Mouse (Mus musculus): Measurements from ENCODE around the gene Homer2. TPM values are rescaled to one million over a fixed set of nuclear protein-coding genes. Genes with fewer than 3 reads are reported as not detected.
A peak's percentile ranks its signal among the peaks of the same experiment; 100 is the strongest.

The Homer2 gene
- 16.4 and 24.0 TPM in 2 replicates for polyA plus RNA-seq (2015; fragmentation: Nextera tagmentation; extraction: Ambion mirVana)

DNA sequence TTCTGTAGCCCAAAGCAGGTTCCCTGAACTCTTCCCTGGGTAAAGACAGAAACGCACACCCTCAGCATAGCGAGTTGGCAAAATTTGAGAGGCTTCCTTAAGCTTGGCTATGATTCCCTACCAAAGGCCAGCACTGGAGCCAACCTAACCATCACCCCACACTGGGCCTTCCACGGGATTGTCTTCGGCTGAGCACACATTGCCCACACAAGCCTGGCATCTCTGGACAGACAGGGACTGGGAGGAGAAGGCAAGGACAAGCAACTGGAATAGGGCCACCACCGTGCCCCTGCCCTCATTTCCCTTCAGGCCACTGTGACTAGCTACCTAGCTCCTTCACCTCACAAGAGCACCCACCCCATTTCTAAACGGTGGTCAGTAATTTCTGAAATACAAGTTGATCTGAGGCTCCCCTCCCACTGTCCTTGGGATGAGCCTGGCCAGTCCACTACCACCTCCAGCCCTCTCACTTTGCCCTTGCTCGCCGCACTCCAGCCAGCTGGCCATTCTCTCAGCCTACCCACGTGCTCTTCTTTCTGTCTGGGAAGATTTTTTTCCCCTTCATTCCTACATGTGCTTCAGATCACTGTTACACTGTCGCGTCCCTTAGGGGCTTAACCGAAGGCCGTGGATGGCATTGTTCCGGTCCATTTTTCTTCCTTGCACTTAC is at the start of gene Homer2:
Gene Homer2 (minus strand): TSS at position 57 of the 670 bp plus-strand sequence.
- Histone ChIP-seq H3K27ac (peak within 1 kb of the TSS; percentile 48; the same call in 1 of the 2 replicates), H3K9me3 (peaks cover 4% of the 10 kb centered on the region; the same call in 1 of the 2 replicates), H3K36me3 (no peaks in the 10 kb centered on the region), H3K27me3 (peaks cover 52% of the 10 kb centered on the region), H3K4me1 (peaks cover 14% of the 10 kb centered on the region), H3K9ac (peak within 1 kb of the TSS; percentile 78), H3K4me2 (peak within 1 kb of the TSS; percentile 93), H3K4me3 (peak within 1 kb of the TSS; percentile 67)
- ATAC-seq (ENCODE audit: insufficient number of reproducible peaks, insufficient read depth, low FRiP score, low TSS enrichment, low read depth), result no peak
- 64% methylated on average over 14 of the region's 14 CpGs for whole genome bisulfite sequencing

DNA sequence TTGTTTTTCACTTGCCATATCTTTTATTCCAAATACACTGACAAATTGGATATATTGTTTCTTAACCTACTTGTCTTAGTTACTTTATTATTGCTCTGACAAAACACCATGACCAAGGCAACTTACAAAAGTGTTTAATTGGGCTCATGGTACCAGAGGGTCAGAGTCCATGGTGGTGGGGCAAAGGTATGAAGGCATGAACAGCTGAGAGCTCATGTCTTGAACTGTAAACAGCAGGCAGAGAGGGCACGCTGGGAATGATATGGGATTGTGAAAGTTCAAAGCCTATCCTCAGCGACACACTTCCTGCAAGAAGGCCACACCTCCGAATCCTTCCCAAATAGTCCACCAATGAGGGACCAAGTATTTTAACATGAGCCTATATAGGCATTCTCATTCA is 40.6 kb upstream of the Homer2 start:
- H3K4me2 ChIP-seq, result no peak overlapping the region
- H3K4me3 ChIP-seq, result no peak overlapping the region
- H3K4me1 ChIP-seq, result no peaks in the 10 kb centered on the region
- no peak for ATAC-seq (ENCODE audit: insufficient number of reproducible peaks, insufficient read depth, low FRiP score, low TSS enrichment, low read depth)
- 94% methylated on average over 3 of the region's 3 CpGs for WGBS
- H3K36me3 ChIP-seq, result no peaks in the 10 kb centered on the region
- H3K27ac ChIP-seq, result no peak overlapping the region
- H3K27me3 ChIP-seq, result no peaks in the 10 kb centered on the region
- H3K9ac ChIP-seq, result no peak overlapping the region
- no peaks in the 10 kb centered on the region for H3K9me3 ChIP-seq

DNA sequence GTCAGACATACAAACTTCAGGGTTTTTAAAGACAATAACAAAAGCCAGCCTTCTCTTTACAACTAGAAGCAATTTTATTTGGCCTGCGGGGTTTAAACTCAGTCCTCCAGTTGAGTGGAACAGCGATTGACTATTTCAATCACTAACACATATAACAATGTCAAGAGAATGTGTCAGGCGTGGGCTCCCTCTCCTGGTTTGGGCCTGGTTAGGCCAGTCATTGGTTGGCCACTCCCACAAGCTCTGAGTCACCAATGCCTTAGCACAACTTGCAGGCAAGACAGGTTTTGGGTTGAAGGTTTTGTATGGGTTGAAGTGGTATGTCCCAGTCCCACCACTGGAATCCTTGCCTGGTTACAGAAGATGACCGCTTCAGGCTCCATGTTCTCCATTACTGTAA is 36.8 kb upstream of the Homer2 start:
- ATAC-seq (ENCODE audit: insufficient number of reproducible peaks, insufficient read depth, low FRiP score, low TSS enrichment, low read depth), result no peak
- Histone ChIP-seq H3K4me2 (no peak overlapping the region), H3K27me3 (no peaks in the 10 kb centered on the region), H3K36me3 (no peaks in the 10 kb centered on the region), H3K9ac (no peak overlapping the region), H3K9me3 (no peaks in the 10 kb centered on the region), H3K4me1 (peaks cover 2% of the 10 kb centered on the region; the same call in 1 of the 2 replicates), H3K27ac (no peak overlapping the region), H3K4me3 (no peak overlapping the region)
- 76% methylated on average over 4 of the region's 4 CpGs for WGBS

DNA sequence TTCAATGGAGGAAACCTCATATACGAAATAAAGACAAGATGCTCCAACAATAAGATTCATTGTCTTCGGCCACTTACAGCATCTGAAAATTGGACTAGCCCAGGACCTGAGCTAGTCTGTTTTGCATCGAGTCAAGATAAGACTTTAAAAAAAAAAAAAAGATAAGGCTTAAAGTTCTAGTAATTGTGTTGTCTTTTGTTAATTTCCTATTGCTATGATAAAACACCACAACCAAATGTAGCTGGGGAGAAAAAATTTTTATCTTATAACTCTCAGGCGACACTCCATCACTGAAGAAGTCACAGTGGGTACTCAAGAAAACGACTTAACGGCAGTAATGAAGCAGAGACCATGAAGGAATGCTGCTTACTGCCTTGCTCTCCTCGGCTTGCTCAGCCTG is 32.7 kb upstream of the Homer2 start:
- H3K4me3 ChIP-seq, result no peak overlapping the region
- H3K36me3 ChIP-seq, result no peaks in the 10 kb centered on the region
- H3K9me3 ChIP-seq, result no peaks in the 10 kb centered on the region
- peaks cover 2% of the 10 kb centered on the region; the same call in 1 of the 2 replicates for H3K4me1 ChIP-seq
- H3K27ac ChIP-seq, result no peak overlapping the region
- no peaks in the 10 kb centered on the region for H3K27me3 ChIP-seq
- ATAC-seq (ENCODE audit: insufficient number of reproducible peaks, insufficient read depth, low FRiP score, low TSS enrichment, low read depth), result no peak
- no peak overlapping the region for H3K9ac ChIP-seq
- H3K4me2 ChIP-seq, result no peak overlapping the region
- 90% methylated on average over 7 of the region's 7 CpGs for WGBS

DNA sequence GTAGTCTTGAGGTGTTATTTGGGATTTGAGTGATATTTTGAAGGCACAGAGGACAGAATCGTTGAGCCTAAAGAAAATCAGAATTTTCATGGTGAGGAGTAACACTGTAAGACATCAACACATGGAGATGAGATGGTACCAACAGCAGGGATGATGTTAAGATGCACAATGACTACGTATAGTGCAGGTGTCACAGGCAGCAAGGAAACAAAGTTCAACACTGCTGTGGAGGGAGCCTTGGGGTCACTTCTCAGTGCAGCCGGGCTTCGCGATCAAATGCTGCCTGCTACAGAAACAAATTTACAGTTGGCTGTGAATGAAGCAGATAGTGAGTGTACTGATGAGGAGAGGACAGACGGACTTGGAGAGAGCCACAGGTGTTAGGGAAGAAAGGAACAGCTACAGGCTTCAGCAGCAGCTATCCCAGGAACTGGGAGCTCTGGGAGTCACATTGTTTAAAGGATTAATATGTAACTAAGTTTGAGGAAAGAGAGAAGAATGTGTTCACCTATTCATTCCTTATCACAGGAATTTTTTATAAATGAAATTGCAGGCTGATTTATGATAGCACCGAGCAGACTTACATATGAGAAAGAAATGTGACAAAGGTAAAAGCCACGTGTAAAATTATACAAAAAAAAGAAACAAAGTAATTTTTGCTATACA is 31.5 kb upstream of the Homer2 start:
- Histone ChIP-seq H3K9me3 (no peaks in the 10 kb centered on the region), H3K27me3 (no peaks in the 10 kb centered on the region), H3K36me3 (no peaks in the 10 kb centered on the region), H3K9ac (no peak overlapping the region), H3K4me1 (peaks cover 2% of the 10 kb centered on the region; the same call in 1 of the 2 replicates), H3K4me3 (no peak overlapping the region), H3K27ac (no peak overlapping the region), H3K4me2 (no peak overlapping the region)
- ATAC-seq (ENCODE audit: insufficient number of reproducible peaks, insufficient read depth, low FRiP score, low TSS enrichment, low read depth), result no peak
- 76% methylated on average over 8 of the region's 8 CpGs for WGBS

DNA sequence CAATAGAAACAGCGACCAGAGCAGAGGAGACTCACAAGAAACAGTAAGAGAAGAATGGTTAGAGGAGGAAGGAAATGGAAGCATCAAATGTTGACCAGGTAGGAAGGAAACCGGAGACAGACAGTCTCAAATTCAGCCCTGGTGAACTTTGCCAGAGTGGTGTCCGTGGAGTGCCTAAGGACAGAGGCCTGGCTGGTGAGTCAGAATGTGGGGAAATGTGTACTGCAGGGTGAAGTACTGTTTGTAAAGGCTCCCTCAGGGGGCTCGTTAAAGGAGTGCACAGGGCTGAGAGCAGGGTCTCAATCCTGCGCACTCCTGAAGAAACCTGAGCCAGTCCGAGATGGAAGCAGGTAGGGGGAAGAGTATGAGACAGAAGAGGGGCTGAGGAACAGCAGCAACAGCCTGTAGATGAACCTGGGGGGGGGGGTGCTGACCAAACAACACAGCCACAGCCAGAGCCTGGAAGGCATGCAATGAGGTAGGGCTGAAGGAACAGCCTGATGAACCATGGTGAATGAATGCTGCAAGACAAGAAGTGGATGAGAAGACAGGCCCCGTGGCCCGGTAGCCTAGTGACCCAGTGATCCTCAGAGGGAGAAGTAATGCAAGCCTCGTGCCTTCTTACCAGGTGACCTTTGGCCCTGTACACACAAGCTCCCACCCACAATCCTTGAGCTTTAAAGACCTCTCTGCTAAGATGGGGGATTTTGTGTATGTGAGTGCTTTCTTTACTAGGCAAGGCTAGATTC is 28.1 kb upstream of the Homer2 start:
- Histone ChIP-seq H3K9me3 (no peaks in the 10 kb centered on the region), H3K9ac (no peak overlapping the region), H3K27ac (no peak overlapping the region), H3K27me3 (no peaks in the 10 kb centered on the region; the same call in 1 of the 2 replicates), H3K36me3 (no peaks in the 10 kb centered on the region), H3K4me2 (no peak overlapping the region), H3K4me3 (no peak overlapping the region), H3K4me1 (no peaks in the 10 kb centered on the region)
- ATAC-seq (ENCODE audit: insufficient number of reproducible peaks, insufficient read depth, low FRiP score, low TSS enrichment, low read depth), result no peak
- 51% methylated on average over 9 of the region's 9 CpGs for WGBS

DNA sequence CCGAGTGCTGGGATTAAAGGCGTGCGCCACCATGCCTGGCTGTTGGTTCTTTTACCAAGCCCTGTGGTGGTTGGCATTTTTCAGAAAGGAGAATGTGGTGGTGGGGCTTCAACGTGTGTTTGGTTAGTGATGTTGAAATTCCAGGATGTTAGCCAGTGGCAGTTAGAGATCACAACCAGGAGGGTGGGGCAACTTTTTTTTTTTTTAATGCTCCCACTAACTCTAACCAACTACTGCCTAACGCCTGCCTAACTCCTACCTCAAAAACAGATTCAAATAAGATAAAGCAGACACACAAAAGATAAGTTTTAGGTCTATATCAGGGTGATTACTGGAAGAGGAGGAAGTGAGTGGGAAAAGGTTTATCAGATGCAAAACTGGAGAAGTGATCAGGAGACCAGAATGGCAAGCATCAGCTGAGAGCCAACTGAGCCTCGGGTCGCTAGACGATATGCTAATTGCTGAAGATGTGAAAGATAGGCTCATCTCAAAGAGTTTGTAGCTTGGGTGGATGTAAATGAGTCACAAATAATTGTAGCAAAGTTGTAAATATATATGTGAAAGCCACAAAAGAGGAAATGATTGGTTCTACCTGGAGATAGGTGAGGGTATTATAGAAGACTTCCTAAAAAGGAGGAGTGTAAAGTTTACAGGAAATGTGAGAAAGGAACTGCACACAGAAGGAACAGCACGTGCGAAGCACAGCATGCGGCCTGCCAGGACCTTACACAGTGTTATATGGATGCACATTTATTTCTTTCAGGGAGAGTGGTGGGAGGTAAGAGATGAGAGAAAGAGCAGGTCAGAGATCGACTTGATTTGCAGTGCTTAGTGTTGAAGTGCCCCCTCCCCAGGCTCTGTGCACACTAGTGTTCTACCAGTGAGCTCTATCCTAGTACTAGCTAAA is 25.1 kb upstream of the Homer2 start:
- no peak for ATAC-seq (ENCODE audit: insufficient number of reproducible peaks, insufficient read depth, low FRiP score, low TSS enrichment, low read depth)

DNA sequence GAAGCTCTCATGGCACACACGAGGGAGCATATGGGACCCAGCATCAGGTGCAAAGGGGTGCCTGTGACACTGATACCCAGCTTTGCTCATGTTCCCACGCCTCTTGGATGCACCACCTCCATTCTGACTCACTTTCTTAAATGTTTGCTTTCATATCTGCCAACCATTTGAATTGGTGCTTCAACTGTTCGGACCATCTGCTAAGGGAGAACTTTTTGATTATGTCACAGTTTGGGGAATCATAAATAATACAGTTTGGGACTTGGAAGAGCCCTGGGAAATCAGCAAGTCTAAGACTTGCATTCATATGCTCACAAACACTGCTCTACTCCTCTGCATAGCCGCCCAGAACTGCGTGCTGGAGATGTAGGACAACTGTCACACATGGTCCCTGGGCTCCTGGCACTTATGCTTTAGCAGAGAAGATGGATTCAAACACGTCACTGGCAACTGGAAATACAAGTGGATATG is 23.9 kb upstream of the Homer2 start:
- ATAC-seq (ENCODE audit: insufficient number of reproducible peaks, insufficient read depth, low FRiP score, low TSS enrichment, low read depth), result no peak
- WGBS, result 78% methylated on average over 6 of the region's 6 CpGs
- no peak overlapping the region for H3K4me3 ChIP-seq
- no peaks in the 10 kb centered on the region for H3K4me1 ChIP-seq
- no peak overlapping the region for H3K4me2 ChIP-seq
- no peak overlapping the region for H3K9ac ChIP-seq
- no peak overlapping the region for H3K27ac ChIP-seq
- H3K36me3 ChIP-seq, result no peaks in the 10 kb centered on the region
- no peaks in the 10 kb centered on the region for H3K9me3 ChIP-seq
- no peaks in the 10 kb centered on the region; the same call in 1 of the 2 replicates for H3K27me3 ChIP-seq

More for the DNA sequence above, 25.1 kb upstream of the Homer2 start:
- Histone ChIP-seq H3K4me1 (no peaks in the 10 kb centered on the region), H3K27me3 (no peaks in the 10 kb centered on the region; the same call in 1 of the 2 replicates), H3K4me3 (no peak overlapping the region), H3K4me2 (no peak overlapping the region), H3K27ac (no peak overlapping the region), H3K9me3 (no peaks in the 10 kb centered on the region), H3K9ac (no peak overlapping the region), H3K36me3 (no peaks in the 10 kb centered on the region)
- WGBS, result 82% methylated on average over 12 of the region's 12 CpGs

DNA sequence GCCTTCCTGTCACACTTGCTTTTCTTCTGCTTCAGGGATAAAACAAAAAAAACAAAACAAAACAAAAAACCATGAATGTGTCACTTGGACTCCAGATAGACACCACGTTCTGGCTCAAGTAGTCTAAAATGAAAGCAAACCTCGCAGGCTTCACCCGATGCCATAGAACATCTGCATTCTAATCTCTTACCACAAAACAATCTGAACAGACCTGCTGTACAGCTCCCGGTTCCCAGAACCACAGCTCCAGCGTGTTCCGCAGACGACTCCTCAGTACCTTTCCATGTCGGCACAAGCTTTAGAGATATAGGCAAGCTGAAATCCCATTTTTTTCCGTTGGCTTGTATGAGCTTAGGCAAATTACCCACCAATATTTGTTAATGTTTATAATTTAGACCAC is 22.5 kb upstream of the Homer2 start:
- Histone ChIP-seq H3K4me1 (no peaks in the 10 kb centered on the region), H3K4me3 (no peak overlapping the region), H3K36me3 (no peaks in the 10 kb centered on the region), H3K4me2 (no peak overlapping the region), H3K9ac (no peak overlapping the region), H3K9me3 (no peaks in the 10 kb centered on the region), H3K27ac (no peak overlapping the region), H3K27me3 (no peaks in the 10 kb centered on the region; the same call in 1 of the 2 replicates)
- ATAC-seq (ENCODE audit: insufficient number of reproducible peaks, insufficient read depth, low FRiP score, low TSS enrichment, low read depth), result no peak
- 78% methylated on average over 9 of the region's 9 CpGs for WGBS

DNA sequence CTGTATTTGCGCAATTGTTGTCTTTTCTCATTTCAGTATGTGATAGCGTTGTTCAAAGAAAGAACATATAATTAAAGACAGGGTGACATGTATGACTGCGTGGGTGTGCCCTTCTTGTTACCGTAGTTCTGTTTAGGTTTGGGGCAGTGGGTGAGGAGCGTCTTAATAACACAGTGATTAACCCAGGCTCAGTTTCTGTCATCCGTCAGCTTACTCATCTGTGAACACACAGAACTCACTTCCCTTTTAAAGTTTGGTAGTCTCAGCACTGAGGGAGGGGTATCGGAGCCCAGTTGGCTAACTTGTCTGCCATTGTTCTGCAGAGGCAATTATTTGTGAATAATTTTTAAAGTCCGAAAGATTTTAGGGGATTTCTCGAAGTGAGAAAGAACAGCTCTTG is 20.4 kb upstream of the Homer2 start:
- Histone ChIP-seq H3K4me3 (no peak overlapping the region), H3K27me3 (no peaks in the 10 kb centered on the region; the same call in 1 of the 2 replicates), H3K4me2 (no peak overlapping the region), H3K4me1 (no peaks in the 10 kb centered on the region), H3K9ac (no peak overlapping the region), H3K9me3 (no peaks in the 10 kb centered on the region), H3K27ac (no peak overlapping the region), H3K36me3 (no peaks in the 10 kb centered on the region)
- WGBS, result 77% methylated on average over 9 of the region's 9 CpGs
- no peak for ATAC-seq (ENCODE audit: insufficient number of reproducible peaks, insufficient read depth, low FRiP score, low TSS enrichment, low read depth)

DNA sequence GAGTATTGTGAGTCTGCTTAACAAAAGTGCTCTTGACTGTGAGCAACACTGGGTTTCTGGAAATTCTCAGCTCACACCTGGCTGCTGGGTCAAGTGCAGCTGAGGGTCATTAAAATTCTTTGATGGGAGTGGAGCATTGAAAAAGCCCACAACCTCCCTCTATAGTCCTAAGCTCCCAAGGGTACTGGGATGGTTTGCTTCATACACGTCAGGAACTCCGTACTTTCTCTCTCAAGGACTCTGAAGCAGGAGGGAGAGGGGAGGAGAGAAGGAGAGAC is 19.3 kb upstream of the Homer2 start:
- Histone ChIP-seq H3K27me3 (no peaks in the 10 kb centered on the region), H3K9me3 (no peaks in the 10 kb centered on the region), H3K4me3 (no peak overlapping the region), H3K4me1 (no peaks in the 10 kb centered on the region), H3K36me3 (no peaks in the 10 kb centered on the region), H3K27ac (no peak overlapping the region), H3K4me2 (no peak overlapping the region), H3K9ac (no peak overlapping the region)
- 44% methylated on average over 2 of the region's 2 CpGs for WGBS
- no peak for ATAC-seq (ENCODE audit: insufficient number of reproducible peaks, insufficient read depth, low FRiP score, low TSS enrichment, low read depth)

Measured in embryonic facial prominence, embryonic 13.5 days (tissue).